Mouse (Mus musculus): ENCODE measurements around the gene Mov10. TPM values are rescaled to one million over a fixed set of nuclear protein-coding genes. Genes with fewer than 3 reads are reported as not detected.

Gene Mov10
- total and polyA plus RNA-seq, 3 experiments, result 7.2 to 31.9 (median 18.4) TPM

DNA sequence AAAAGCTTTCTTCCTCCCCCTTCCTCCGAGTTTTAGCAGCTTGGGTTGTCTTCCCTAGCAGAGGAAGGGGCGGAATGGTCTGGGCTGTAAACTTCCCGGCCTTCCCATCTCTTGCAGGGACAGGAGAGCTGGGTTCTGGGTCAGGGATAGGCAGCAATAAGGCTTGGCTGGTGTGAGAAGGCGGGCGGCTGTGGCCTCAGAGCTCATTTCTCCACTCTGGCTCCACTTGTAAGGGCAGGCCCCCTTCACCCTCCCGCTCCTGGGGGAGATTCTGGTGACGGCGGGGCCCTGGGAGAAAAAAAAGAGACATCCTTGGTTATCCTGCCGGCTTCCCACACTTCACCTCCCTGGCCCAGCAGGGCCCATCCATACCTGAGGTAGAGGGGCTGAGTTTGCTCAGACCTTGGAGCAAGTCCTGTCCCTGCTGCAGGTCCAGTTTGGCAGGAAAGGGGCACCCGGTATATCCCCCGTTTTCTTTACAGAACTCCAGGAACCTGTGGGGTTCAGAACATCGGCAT lies 23.4 kb downstream of the Mov10 start:
- DNase-seq (ENCODE audit: extremely low read depth), result no peak
- Histone ChIP-seq H3K4me2 (ENCODE audit: insufficient read depth, low read depth, poor library complexity, severe bottlenecking) (no peak overlapping the region), H3K27me3 (replicated peaks) (no peaks in the 10 kb centered on the region), H3K27ac (ENCODE audit: insufficient read depth, low read depth) (no peak overlapping the region), H3K9ac (ENCODE audit: insufficient read depth, low read depth) (no peak overlapping the region), H3K4me1 (ENCODE audit: control insufficient read depth in 1 of 2, insufficient read depth in 2 of 2) (peaks cover 14 to 59% of the 10 kb centered on the region in 2 experiments), H3K36me3 (replicated peaks in 1 of 2; ENCODE audit: control insufficient read depth in 1 of 2, insufficient read depth in 1 of 2, low read length in 1 of 2) (peaks cover 38 to 74% of the 10 kb centered on the region in 2 experiments), H3K9me3 (replicated peaks; ENCODE audit: low read length) (no peaks in the 10 kb centered on the region), H3K79me2 (replicated peaks; ENCODE audit: control insufficient read depth, extremely low read depth, insufficient read depth, poor library complexity, severe bottlenecking) (no peaks in the 10 kb centered on the region), H3K4me3 (replicated peaks in 1 of 3; ENCODE audit: low read depth in 2 of 3, low read length in 2 of 3, poor library complexity in 1 of 3) (no peak overlapping the region)
- dilution Hi-C loops (cut with MboI; ENCODE audit: extremely low pct_ligation_motif_present, extremely low pct_unique_long_range_greater_than_20kb, low sequenced_read_pairs) (no loop called here), in situ Hi-C loops (cut with MboI; ENCODE audit: low pct_ligation_motif_present, low pct_unique_long_range_greater_than_20kb, low sequenced_read_pairs) (loop anchor here (5.0 kb wide), 1 partner anchor 67 kb away; the partner anchor contains the start of genes Capza1 and St7l)
- TF ChIP-seq NELFE (IDR thresholded peaks at IDR 0.05; ENCODE audit: low read depth, low read length) (no peak), IRF4 (IDR thresholded peaks at IDR 0.05; ENCODE audit: low read depth, low read length) (no peak), POLR2A (IDR thresholded peaks at IDR 0.05; ENCODE audit: low read depth, low read length) (no peak), USF2 (conservative IDR thresholded peaks at IDR 0.05; ENCODE audit: low read depth, low read length) (no peak), PAX5 (IDR thresholded peaks at IDR 0.05; ENCODE audit: low read length) (no peak), BHLHE40 (IDR thresholded peaks at IDR 0.05; ENCODE audit: low read depth, low read length) (no peak), CHD1 (IDR thresholded peaks at IDR 0.05; ENCODE audit: low read depth, low read length) (no peak), ZC3H11A (IDR thresholded peaks at IDR 0.05; ENCODE audit: low read depth, low read length) (no peak), ZKSCAN1 (IDR thresholded peaks at IDR 0.05; ENCODE audit: borderline replicate concordance, low read depth, low read length) (no peak), SMC3 (IDR thresholded peaks at IDR 0.05; ENCODE audit: low read depth, low read length) (no peak), RCOR1 (conservative IDR thresholded peaks at IDR 0.05; ENCODE audit: low read depth, low read length) (no peak), MAFK (IDR thresholded peaks at IDR 0.05; ENCODE audit: insufficient replicate concordance, low read length) (no peak), GABPA (IDR thresholded peaks at IDR 0.05; ENCODE audit: insufficient replicate concordance, low read depth, low read length) (no peak), HCFC1 (IDR thresholded peaks at IDR 0.05; ENCODE audit: low read depth, low read length) (no peak), JUN (IDR thresholded peaks at IDR 0.05; ENCODE audit: insufficient read depth, low read depth, low read length) (no peak), ZMIZ1 (IDR thresholded peaks at IDR 0.05; ENCODE audit: low read depth, low read length) (no peak), EP300 (IDR thresholded peaks at IDR 0.05; ENCODE audit: low read length) (no peak)

DNA sequence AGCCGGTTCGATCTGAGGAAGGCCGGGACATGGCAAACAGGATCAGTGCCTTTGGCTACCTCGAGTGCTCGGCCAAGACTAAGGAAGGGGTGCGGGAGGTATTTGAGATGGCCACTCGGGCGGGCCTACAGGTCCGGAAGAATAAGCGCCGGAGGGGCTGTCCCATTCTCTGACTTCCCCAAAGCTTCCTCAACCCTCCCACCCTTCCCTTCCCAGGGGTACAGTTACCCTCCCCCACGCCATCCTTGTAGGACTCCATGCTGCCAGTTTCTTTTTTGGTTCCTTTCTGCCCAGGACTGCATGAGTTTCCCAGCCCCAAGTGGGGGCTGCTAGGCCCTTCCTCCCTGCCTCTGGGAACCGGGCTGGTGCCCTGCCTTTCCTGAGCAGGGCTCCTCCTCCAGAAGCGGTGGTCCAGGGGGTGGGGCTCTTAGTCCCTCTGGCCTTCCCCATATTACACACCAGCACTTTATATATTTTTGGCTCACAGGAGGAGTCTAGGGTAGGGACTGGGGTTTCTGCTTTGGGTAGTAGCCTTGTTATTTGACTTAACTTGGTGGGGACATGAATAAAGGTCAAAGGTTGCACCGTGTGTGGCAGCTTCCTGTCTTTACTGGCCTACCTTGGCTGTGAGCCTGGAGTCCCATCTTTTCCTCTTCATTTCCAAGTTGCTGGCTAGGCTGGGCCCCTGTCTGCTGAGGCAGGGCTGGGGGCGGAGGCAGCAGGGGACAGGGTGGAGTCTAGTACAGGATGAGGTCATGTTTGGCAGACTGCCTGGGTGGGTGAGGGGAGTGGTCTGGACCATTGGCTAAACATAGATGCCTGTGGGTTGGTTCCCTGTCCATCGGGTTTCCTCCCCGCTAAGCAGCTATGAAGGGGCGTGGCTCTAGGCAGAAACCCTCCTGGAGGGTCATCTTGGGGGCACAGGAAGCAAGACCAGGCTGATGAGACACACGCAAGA lies 24.2 kb downstream of the Mov10 start:
- H3K4me2 ChIP-seq (ENCODE audit: insufficient read depth, low read depth, poor library complexity, severe bottlenecking), result peak overlapping the region; percentile 7; the same call in 1 of the 2 replicates
- peaks cover 29 to 65% of the 10 kb centered on the region in 2 experiments for H3K36me3 ChIP-seq (replicated peaks in 1 of 2; ENCODE audit: control insufficient read depth in 1 of 2, insufficient read depth in 1 of 2, low read length in 1 of 2)
- peak overlapping the region in 2 of 3 experiments; percentile 19 to 46 for H3K4me3 ChIP-seq (replicated peaks in 1 of 3; ENCODE audit: low read depth in 2 of 3, low read length in 2 of 3, poor library complexity in 1 of 3)
- H3K4me1 ChIP-seq (ENCODE audit: control insufficient read depth in 1 of 2, insufficient read depth in 2 of 2), result peaks cover 16 to 67% of the 10 kb centered on the region in 2 experiments
- H3K27ac ChIP-seq (ENCODE audit: insufficient read depth, low read depth), result no peak overlapping the region
- no peaks in the 10 kb centered on the region for H3K27me3 ChIP-seq (replicated peaks)
- no peaks in the 10 kb centered on the region for H3K79me2 ChIP-seq (replicated peaks; ENCODE audit: control insufficient read depth, extremely low read depth, insufficient read depth, poor library complexity, severe bottlenecking)
- no peak overlapping the region; the same call in 1 of the 2 replicates for H3K9ac ChIP-seq (ENCODE audit: insufficient read depth, low read depth)
- peak; percentile 87 for DNase-seq (ENCODE audit: extremely low read depth)
- in situ Hi-C loops (cut with MboI; ENCODE audit: low pct_ligation_motif_present, low pct_unique_long_range_greater_than_20kb, low sequenced_read_pairs) (loop anchor here (5.0 kb wide), 1 partner anchor 68 kb away; the partner anchor contains the start of genes Capza1 and St7l), dilution Hi-C loops (cut with MboI; ENCODE audit: extremely low pct_ligation_motif_present, extremely low pct_unique_long_range_greater_than_20kb, low sequenced_read_pairs) (no loop called here)
- TF ChIP-seq JUN (IDR thresholded peaks at IDR 0.05; ENCODE audit: insufficient read depth, low read depth, low read length) (peak; percentile 86), MEF2A (IDR thresholded peaks at IDR 0.05; ENCODE audit: borderline replicate concordance, low read depth, low read length) (peak; percentile 48; the same call in 1 of the 2 replicates), POLR2A (IDR thresholded peaks at IDR 0.05; ENCODE audit: low read depth, low read length) (0 out of 2 replicates have a peak, but pooled peaks have one; percentile 17), CHD2 (IDR thresholded peaks at IDR 0.05; ENCODE audit: low read length) (peak; percentile 30; the same call in 1 of the 2 replicates), ELF1 (IDR thresholded peaks at IDR 0.05; ENCODE audit: low read depth, low read length) (peak; percentile 16; the same call in 1 of the 2 replicates), UBTF (IDR thresholded peaks at IDR 0.05; ENCODE audit: low read depth, low read length) (no peak)
- H3K9me3 ChIP-seq (replicated peaks; ENCODE audit: low read length), result no peaks in the 10 kb centered on the region
